Mouse (Mus musculus) liver, embryonic 15.5 days (tissue): ENCODE results near the gene Mccc1. TPM values are rescaled to one million over a fixed set of nuclear protein-coding genes. Genes with fewer than 3 reads are reported as not detected.

Experiments used
- ATAC-seq: fragments of 200-750 bp; cut with Nextera tagmentation; 2 replicates; pipeline ENCODE4 v1.8.0; 2017; ENCODE audit warnings: moderate number of reproducible peaks, mild to moderate bottlenecking, moderate library complexity; ENCODE audit not compliant: insufficient read depth
- H3K27ac ChIP-seq: fragments of 300-500 bp; sonication (generic); replicated peaks from 2 replicates; pipeline ENCODE4 v1.5.1; 2015; ENCODE audit warnings: mild to moderate bottlenecking, inconsistent platforms
- H3K27me3 ChIP-seq: fragments of 300-500 bp; sonication (generic); 2 replicates; pipeline ENCODE4 v1.6.1; 2015; ENCODE audit warnings: mild to moderate bottlenecking, inconsistent platforms
- H3K36me3 ChIP-seq: fragments of 300-500 bp; sonication (generic); replicated peaks from 2 replicates; pipeline ENCODE4 v1.6.1; 2015; ENCODE audit warnings: moderate library complexity, mild to moderate bottlenecking, inconsistent platforms
- H3K4me1 ChIP-seq: fragments of 300-500 bp; sonication (generic); replicated peaks from 2 replicates; pipeline ENCODE4 v1.6.1; 2015; ENCODE audit warnings: inconsistent platforms
- H3K4me2 ChIP-seq: fragments of 300-500 bp; sonication (generic); 2 replicates; pipeline ENCODE4 v1.6.1; 2015; ENCODE audit warnings: moderate library complexity, mild to moderate bottlenecking, inconsistent platforms
- H3K4me3 ChIP-seq: fragments of 300-500 bp; sonication (generic); replicated peaks from 2 replicates; pipeline ENCODE4 v1.5.1; 2015; ENCODE audit warnings: mild to moderate bottlenecking, inconsistent platforms
- H3K9ac ChIP-seq: fragments of 300-500 bp; sonication (generic); 2 replicates; pipeline ENCODE4 v1.6.1; 2015; ENCODE audit warnings: moderate library complexity, mild to moderate bottlenecking, inconsistent platforms
- H3K9me3 ChIP-seq: fragments of 300-500 bp; sonication (generic); replicated peaks from 2 replicates; pipeline ENCODE4 v1.6.1; 2016; ENCODE audit warnings: inconsistent platforms
- WGBS: fragments of 180-500 bp; shearing (Covaris S2); methylation state at CpG from one replicate; pipeline ENCODE4 v1.1.7; 2015; ENCODE audit warnings: mixed read lengths; ENCODE audit not compliant: insufficient replicate concordance; 5-methylcytosine and 5-hydroxymethylcytosine counted together
- polyA plus RNA-seq: library from polyadenylated mRNA; unstranded; fragments of >200 nt; fragmentation: Nextera tagmentation; extraction: Ambion mirVana; gene quantifications from 2 replicates; pipeline ENCODE4 v1.2.1, GENCODE M21; 2015

Gene Mccc1
- polyA plus RNA-seq, 1 experiment from 2014 or later = 14.5 TPM

GRCm38 (mm10) chr3:35963921-35964320 is 36.6 kb downstream of the Mccc1 start:
- no peak for ATAC-seq
- Histone ChIP-seq H3K4me1 (0 out of 2 replicates have a peak, but pooled peaks cover 8% of the 10 kb centered on the region), H3K4me3 (no peak overlapping the region), H3K27me3 (no peaks in the 10 kb centered on the region), H3K9ac (no peak overlapping the region), H3K4me2 (no peak overlapping the region), H3K36me3 (no peaks in the 10 kb centered on the region), H3K9me3 (no peaks in the 10 kb centered on the region), H3K27ac (no peak overlapping the region)
- WGBS = 63% methylated on average over 5 of the region's 5 CpGs

GRCm38 (mm10) chr3:35963401-35963800 is 37.1 kb downstream of the Mccc1 start:
- Histone ChIP-seq H3K4me1 (0 out of 2 replicates have a peak, but pooled peaks cover 8% of the 10 kb centered on the region), H3K4me3 (no peak overlapping the region), H3K36me3 (no peaks in the 10 kb centered on the region), H3K27me3 (no peaks in the 10 kb centered on the region), H3K9ac (no peak overlapping the region), H3K9me3 (no peaks in the 10 kb centered on the region), H3K27ac (no peak overlapping the region), H3K4me2 (no peak overlapping the region)
- ATAC-seq = no peak
- 69% methylated on average over 4 of the region's 4 CpGs for WGBS

GRCm38 (mm10) chr3:35962967-35963366 is 37.5 kb downstream of the Mccc1 start:
- Histone ChIP-seq H3K27ac (no peak overlapping the region), H3K4me2 (no peak overlapping the region), H3K9ac (no peak overlapping the region), H3K4me3 (no peak overlapping the region), H3K9me3 (no peaks in the 10 kb centered on the region), H3K36me3 (no peaks in the 10 kb centered on the region), H3K27me3 (no peaks in the 10 kb centered on the region), H3K4me1 (0 out of 2 replicates have a peak, but pooled peaks cover 8% of the 10 kb centered on the region)
- no peak for ATAC-seq
- 71% methylated on average over 5 of the region's 5 CpGs for WGBS

GRCm38 (mm10) chr3:35957230-35957629 is 43.2 kb downstream of the Mccc1 start:
- H3K36me3 ChIP-seq = 0 out of 2 replicates have a peak, but pooled peaks cover 3% of the 10 kb centered on the region
- ATAC-seq = no peak
- WGBS = 86% methylated on average over 3 of the region's 3 CpGs

GRCm38 (mm10) chr3:35954901-35955575 is 45.4 kb downstream of the Mccc1 start:
- no peaks in the 10 kb centered on the region for H3K27me3 ChIP-seq
- WGBS = 81% methylated on average over 11 of the region's 11 CpGs
- no peaks in the 10 kb centered on the region for H3K9me3 ChIP-seq
- no peak overlapping the region for H3K4me3 ChIP-seq
- no peak for ATAC-seq
- H3K4me1 ChIP-seq = no peaks in the 10 kb centered on the region
- no peak overlapping the region for H3K27ac ChIP-seq
- no peak overlapping the region for H3K4me2 ChIP-seq
- H3K36me3 ChIP-seq = 0 out of 2 replicates have a peak, but pooled peaks cover 3% of the 10 kb centered on the region
- H3K9ac ChIP-seq = no peak overlapping the region

More at GRCm38 (mm10) chr3:35957230-35957629, 43.2 kb downstream of the Mccc1 start:
- Histone ChIP-seq H3K27ac (no peak overlapping the region), H3K27me3 (no peaks in the 10 kb centered on the region), H3K4me2 (no peak overlapping the region), H3K4me1 (no peaks in the 10 kb centered on the region), H3K9ac (no peak overlapping the region), H3K9me3 (no peaks in the 10 kb centered on the region), H3K4me3 (no peak overlapping the region)

- no peak overlapping the region for H3K4me2 ChIP-seq
- no peak overlapping the region for H3K27ac ChIP-seq
- H3K4me1 ChIP-seq = no peaks in the 10 kb centered on the region
- H3K9me3 ChIP-seq = no peaks in the 10 kb centered on the region
- H3K27me3 ChIP-seq = no peaks in the 10 kb centered on the region
- 0 out of 2 replicates have a peak, but pooled peaks cover 3% of the 10 kb centered on the region for H3K36me3 ChIP-seq
- H3K9ac ChIP-seq = no peak overlapping the region
- WGBS = 77% methylated on average over 6 of the region's 6 CpGs
- no peak overlapping the region for H3K4me3 ChIP-seq
- no peak for ATAC-seq
Measured at GRCm38 (mm10) chr3:35953816-35954215, 46.7 kb downstream of the Mccc1 start.

- H3K4me2 ChIP-seq = no peak overlapping the region
- no peak overlapping the region for H3K4me3 ChIP-seq
- no peaks in the 10 kb centered on the region for H3K4me1 ChIP-seq
- H3K9me3 ChIP-seq = no peaks in the 10 kb centered on the region
- 37% methylated on average over 1 of the region's 1 CpGs for WGBS
- H3K9ac ChIP-seq = no peak overlapping the region
- no peak for ATAC-seq
- 0 out of 2 replicates have a peak, but pooled peaks cover 3% of the 10 kb centered on the region for H3K36me3 ChIP-seq
- no peaks in the 10 kb centered on the region for H3K27me3 ChIP-seq
- no peak overlapping the region for H3K27ac ChIP-seq
Measured at GRCm38 (mm10) chr3:35953184-35953583, 47.3 kb downstream of the Mccc1 start.

GRCm38 (mm10) chr3:35948197-35948596 is 52.3 kb downstream of the Mccc1 start:
- no peaks in the 10 kb centered on the region for H3K27me3 ChIP-seq
- WGBS = 51% methylated on average over 7 of the region's 7 CpGs
- no peaks in the 10 kb centered on the region for H3K36me3 ChIP-seq
- no peak overlapping the region for H3K4me3 ChIP-seq
- no peak overlapping the region for H3K4me2 ChIP-seq
- no peaks in the 10 kb centered on the region for H3K9me3 ChIP-seq
- no peak overlapping the region for H3K27ac ChIP-seq
- no peaks in the 10 kb centered on the region for H3K4me1 ChIP-seq
- no peak for ATAC-seq
- no peak overlapping the region for H3K9ac ChIP-seq

- peaks cover 3% of the 10 kb centered on the region for H3K4me1 ChIP-seq
- H3K4me3 ChIP-seq = no peak overlapping the region
- H3K27me3 ChIP-seq = no peaks in the 10 kb centered on the region
- no peak overlapping the region for H3K9ac ChIP-seq
- no peaks in the 10 kb centered on the region for H3K9me3 ChIP-seq
- H3K27ac ChIP-seq = no peak overlapping the region
- WGBS = 63% methylated on average over 4 of the region's 4 CpGs
- no peak overlapping the region for H3K4me2 ChIP-seq
- H3K36me3 ChIP-seq = peaks cover 19% of the 10 kb centered on the region
- ATAC-seq = no peak
Measured at GRCm38 (mm10) chr3:35940520-35941135, 59.9 kb downstream of the Mccc1 start.

- Histone ChIP-seq H3K27ac (no peak overlapping the region), H3K9ac (no peak overlapping the region), H3K9me3 (no peaks in the 10 kb centered on the region), H3K36me3 (peaks cover 19% of the 10 kb centered on the region), H3K4me3 (no peak overlapping the region), H3K27me3 (no peaks in the 10 kb centered on the region), H3K4me2 (no peak overlapping the region), H3K4me1 (peaks cover 9% of the 10 kb centered on the region)
- WGBS = 37% methylated on average over 2 of the region's 2 CpGs
- ATAC-seq = no peak
Measured at GRCm38 (mm10) chr3:35940047-35940446, 60.4 kb downstream of the Mccc1 start.

GRCm38 (mm10) chr3:35937345-35937744 is 63.1 kb downstream of the Mccc1 start, which contains the start of gene Dcun1d1:
Gene Dcun1d1, minus strand, starts transcription at chr3:35937445.
- 81% methylated on average over 6 of the region's 6 CpGs for WGBS
- ATAC-seq = no peak
- Histone ChIP-seq H3K4me2 (no peak within 1 kb of the TSS), H3K27ac (no peak within 1 kb of the TSS), H3K4me1 (peaks cover 27% of the 10 kb centered on the region), H3K36me3 (peaks cover 19% of the 10 kb centered on the region), H3K9me3 (no peaks in the 10 kb centered on the region), H3K9ac (no peak within 1 kb of the TSS), H3K27me3 (no peaks in the 10 kb centered on the region), H3K4me3 (no peak within 1 kb of the TSS)
